Mouse (Mus musculus) midbrain, embryonic 16.5 days (tissue): ENCODE measurements around the gene Inafm2. TPM values are rescaled to one million over a fixed set of nuclear protein-coding genes. Genes with fewer than 3 reads are reported as not detected.

Experiments
- polyA plus RNA-seq: library from polyadenylated mRNA; unstranded; fragments of >200 nt; fragmentation: Nextera tagmentation; extraction: Ambion mirVana; gene quantifications from 2 replicates; pipeline ENCODE4 v1.2.1, GENCODE M21; 2015

The Inafm2 gene
- polyA plus RNA-seq, 1 experiment from 2014 or later: 17.9 TPM

Other genes with a start within 250 kb of the Inafm2 start
- gene Bmf, start 196.1 kb upstream of the Inafm2 start, polyA plus RNA-seq: 1.2 and 2.0 TPM in 2 replicates
- gene Bub1b, start 147.5 kb upstream of the Inafm2 start, polyA plus RNA-seq: 7.0 and 8.8 TPM in 2 replicates
- 62.7 and 65.5 TPM in 2 replicates for gene Pak6, start 82.5 kb upstream of the Inafm2 start, polyA plus RNA-seq
- not detected in 2 replicates for gene Ankrd63, start 41.8 kb upstream of the Inafm2 start, polyA plus RNA-seq
- gene Plcb2, start 17.3 kb upstream of the Inafm2 start, polyA plus RNA-seq: 0.44 and 0.50 TPM in 2 replicates
- 1.2 and 1.6 TPM in 2 replicates for gene Ccdc9b, start 16.9 kb downstream of the Inafm2 start, polyA plus RNA-seq
- gene Phgr1, start 27.0 kb downstream of the Inafm2 start, polyA plus RNA-seq: not detected in 2 replicates
- gene Disp2, start 34.0 kb downstream of the Inafm2 start, polyA plus RNA-seq: 72.3 and 77.0 TPM in 2 replicates
- gene Knstrn, start 68.2 kb downstream of the Inafm2 start, polyA plus RNA-seq: 13.8 TPM in 2 replicates
- gene Ivd, start 116.2 kb downstream of the Inafm2 start, polyA plus RNA-seq: 38.6 and 46.3 TPM in 2 replicates
- gene Bahd1, start 154.6 kb downstream of the Inafm2 start, polyA plus RNA-seq: 6.4 and 6.9 TPM in 2 replicates
- 4.6 and 4.7 TPM in 2 replicates for gene Chst14, start 180.7 kb downstream of the Inafm2 start, polyA plus RNA-seq